Mouse (Mus musculus): ENCODE data around the gene Nol4l. TPM values are rescaled to one million over a fixed set of nuclear protein-coding genes. Genes with fewer than 3 reads are reported as not detected.

Nol4l gene
- polyA plus RNA-seq, 1 experiment, result 36.3 TPM

GRCm38 (mm10) chr2:153446476-153446875, 83.3 kb downstream of the Nol4l start:
- DNase-seq (ENCODE audit: extremely low spot score in 1 of 2, low spot score in 1 of 2), result no peak

- DNase-seq (ENCODE audit: extremely low spot score in 1 of 2, low spot score in 1 of 2), result peak; percentile 48 to 91
Measured at GRCm38 (mm10) chr2:153446017-153446408, 83.8 kb downstream of the Nol4l start.

GRCm38 (mm10) chr2:153445137-153446016, 84.4 kb downstream of the Nol4l start:
- DNase-seq (ENCODE audit: extremely low spot score in 1 of 2, low spot score in 1 of 2), result peak in 1 of 2 experiments; percentile 33

GRCm38 (mm10) chr2:153444254-153445136, 85.3 kb downstream of the Nol4l start:
- DNase-seq (ENCODE audit: extremely low spot score in 1 of 2, low spot score in 1 of 2), result peak in 1 of 2 experiments; percentile 59

GRCm38 (mm10) chr2:153443434-153444240, 86.1 kb downstream of the Nol4l start:
- no peak for DNase-seq (ENCODE audit: extremely low spot score in 1 of 2, low spot score in 1 of 2)

- DNase-seq (ENCODE audit: extremely low spot score in 1 of 2, low spot score in 1 of 2), result no peak
Measured at GRCm38 (mm10) chr2:153442720-153443119, 87.1 kb downstream of the Nol4l start.

- DNase-seq (ENCODE audit: extremely low spot score in 1 of 2, low spot score in 1 of 2), result no peak
Measured at GRCm38 (mm10) chr2:153441228-153441627, 88.5 kb downstream of the Nol4l start.

GRCm38 (mm10) chr2:153440755-153441154, 89.0 kb downstream of the Nol4l start:
- no peak for DNase-seq (ENCODE audit: extremely low spot score in 1 of 2, low spot score in 1 of 2)

- no peak for DNase-seq (ENCODE audit: extremely low spot score in 1 of 2, low spot score in 1 of 2)
Measured at GRCm38 (mm10) chr2:153437306-153437659, 92.5 kb downstream of the Nol4l start.

GRCm38 (mm10) chr2:153436641-153437305, 93.0 kb downstream of the Nol4l start:
- DNase-seq (ENCODE audit: extremely low spot score in 1 of 2, low spot score in 1 of 2), result no peak

- no peak for DNase-seq (ENCODE audit: extremely low spot score in 1 of 2, low spot score in 1 of 2)
Measured at GRCm38 (mm10) chr2:153434880-153435831, 94.6 kb downstream of the Nol4l start.

GRCm38 (mm10) chr2:153433859-153434258, 95.9 kb downstream of the Nol4l start:
- no peak for DNase-seq (ENCODE audit: extremely low spot score in 1 of 2, low spot score in 1 of 2)

- DNase-seq (ENCODE audit: extremely low spot score in 1 of 2, low spot score in 1 of 2), result no peak
Measured at GRCm38 (mm10) chr2:153432492-153432891, 97.3 kb downstream of the Nol4l start.

GRCm38 (mm10) chr2:153430571-153430970, 99.2 kb downstream of the Nol4l start:
- DNase-seq (ENCODE audit: extremely low spot score in 1 of 2, low spot score in 1 of 2), result no peak

- DNase-seq (ENCODE audit: extremely low spot score in 1 of 2, low spot score in 1 of 2), result no peak
Measured at GRCm38 (mm10) chr2:153428485-153428884, 101.3 kb downstream of the Nol4l start.

GRCm38 (mm10) chr2:153426931-153427330, 102.8 kb downstream of the Nol4l start:
- DNase-seq (ENCODE audit: extremely low spot score in 1 of 2, low spot score in 1 of 2), result no peak

GRCm38 (mm10) chr2:153425998-153426670, 103.6 kb downstream of the Nol4l start:
- DNase-seq (ENCODE audit: extremely low spot score in 1 of 2, low spot score in 1 of 2), result peak in 1 of 2 experiments; percentile 53

GRCm38 (mm10) chr2:153425124-153425844, 104.5 kb downstream of the Nol4l start:
- no peak for DNase-seq (ENCODE audit: extremely low spot score in 1 of 2, low spot score in 1 of 2)
